Mouse (Mus musculus) spleen, adult 2 months (tissue): ENCODE measurements around the gene Dolpp1. TPM values are rescaled to one million over a fixed set of nuclear protein-coding genes. Genes with fewer than 3 reads are reported as not detected.
"Not testable (repeated sequence)": the region's sequence is repeated elsewhere in the genome, so short reads cannot be mapped to it uniquely, and the experiment has no call there.

Experiments used
- DNase-seq, 2 experiments: peaks; one replicate each; pipeline versions ENCODE4 v3.0.0 to v3.0.0-alpha.2; 2012 to 2021; ENCODE audit warnings: low spot score in 2 of 2, low read depth in 1 of 2
- H3K27ac ChIP-seq: fragments of 200-500 bp; 2 replicates; pipeline ENCODE4 v1.5.1; 2012; ENCODE audit warnings: low read length, inconsistent platforms; ENCODE audit not compliant: insufficient read depth
- H3K27me3 ChIP-seq: fragments of 200-500 bp; 2 replicates; pipeline ENCODE4 v1.6.1; 2012; ENCODE audit warnings: mild to moderate bottlenecking, moderate library complexity, low read length, inconsistent platforms; ENCODE audit not compliant: control insufficient read depth, insufficient read depth
- H3K36me3 ChIP-seq: fragments of 200-500 bp; 2 replicates; pipeline ENCODE4 v1.6.1; 2012; ENCODE audit warnings: mild to moderate bottlenecking, low read length, inconsistent platforms; ENCODE audit not compliant: control insufficient read depth, insufficient read depth
- H3K4me1 ChIP-seq: fragments of 200-500 bp; 2 replicates; pipeline ENCODE4 v1.6.1; 2011; ENCODE audit warnings: inconsistent platforms; ENCODE audit not compliant: control insufficient read depth, insufficient read depth, insufficient read length
- H3K4me3 ChIP-seq: fragments of 200-500 bp; 2 replicates; pipeline ENCODE4 v1.5.1; 2011; ENCODE audit warnings: mild to moderate bottlenecking, inconsistent platforms; ENCODE audit not compliant: insufficient read depth, insufficient read length; ENCODE audit errors: extremely low read depth
- CTCF ChIP-seq: fragments of 200-500 bp; IDR thresholded peaks from 2 replicates; pipeline ENCODE4 v1.5.1; 2011; ENCODE audit warnings: mild to moderate bottlenecking, inconsistent platforms; ENCODE audit not compliant: insufficient read depth, insufficient read length, insufficient replicate concordance; ENCODE audit errors: extremely low read depth
- POLR2A ChIP-seq: fragments of 200-500 bp; IDR thresholded peaks from 2 replicates; pipeline ENCODE4 v1.6.1; 2011; ENCODE audit warnings: low read depth, low read length, inconsistent platforms
- WGBS: fragments of 180-500 bp; shearing (Covaris S2); methylation state at CpG from one replicate; pipeline ENCODE4 v1.1.7; 2018; 5-methylcytosine and 5-hydroxymethylcytosine counted together
- polyA plus RNA-seq: library from polyadenylated mRNA; depleted of rRNA; stranded (reverse); fragments of >200 nt; gene quantifications from 2 replicates; pipeline ENCODE4 v1.2.3, GENCODE M21; 2012

Gene Dolpp1
- polyA plus RNA-seq, 1 experiment = 31.9 TPM

GRCm38 (mm10) chr2:30415936-30416648 is 24.0 kb downstream of the Dolpp1 start, which contains the start of gene Ptpa:
TSS of gene Ptpa (plus strand) at chr2:30416039.
- TF ChIP-seq POLR2A (peak; percentile 96), CTCF (no peak)
- H3K27ac ChIP-seq = peak within 1 kb of the TSS; percentile 77
- no peaks in the 10 kb centered on the region for H3K27me3 ChIP-seq
- no peaks in the 10 kb centered on the region; the same call in 1 of the 2 replicates for H3K4me1 ChIP-seq
- peak within 1 kb of the TSS; percentile 83 for H3K4me3 ChIP-seq
- peak; percentile 79 to 90 for DNase-seq
- no peaks in the 10 kb centered on the region for H3K36me3 ChIP-seq
- WGBS = 1% methylated on average over 67 of the region's 67 CpGs

- Histone ChIP-seq H3K27ac (peak overlapping the region; percentile 77), H3K4me1 (no peaks in the 10 kb centered on the region; the same call in 1 of the 2 replicates), H3K4me3 (peak overlapping the region; percentile 83), H3K36me3 (no peaks in the 10 kb centered on the region), H3K27me3 (no peaks in the 10 kb centered on the region)
- WGBS = 0% methylated on average over 7 of the region's 7 CpGs
- TF ChIP-seq POLR2A (no peak), CTCF (no peak)
- no peak for DNase-seq
Measured at GRCm38 (mm10) chr2:30416649-30416965, 24.6 kb downstream of the Dolpp1 start.

- H3K4me3 ChIP-seq, DNase-seq, H3K27ac ChIP-seq, H3K27me3 ChIP-seq, H3K36me3 ChIP-seq, H3K4me1 ChIP-seq: not testable (repeated sequence)
- WGBS = 44% methylated on average over 6 of the region's 6 CpGs
Measured at GRCm38 (mm10) chr2:30417154-30417553, 25.1 kb downstream of the Dolpp1 start.

- TF ChIP-seq CTCF (no peak), POLR2A (no peak)
- Histone ChIP-seq H3K36me3 (no peaks in the 10 kb centered on the region), H3K4me3 (no peak overlapping the region), H3K4me1 (no peaks in the 10 kb centered on the region; the same call in 1 of the 2 replicates), H3K27me3 (no peaks in the 10 kb centered on the region), H3K27ac (peak overlapping the region; percentile 38; the same call in 1 of the 2 replicates)
- no peak for DNase-seq
- WGBS = 70% methylated on average over 5 of the region's 5 CpGs
Measured at GRCm38 (mm10) chr2:30417595-30418165, 25.6 kb downstream of the Dolpp1 start.

- Histone ChIP-seq H3K4me3 (no peak overlapping the region), H3K27ac (no peak overlapping the region)
- WGBS = 86% methylated on average over 6 of the region's 6 CpGs
Measured at GRCm38 (mm10) chr2:30418259-30418658, 26.2 kb downstream of the Dolpp1 start.

GRCm38 (mm10) chr2:30419112-30419511 is 27.1 kb downstream of the Dolpp1 start:
- Histone ChIP-seq H3K27me3 (no peaks in the 10 kb centered on the region), H3K4me3 (no peak overlapping the region), H3K27ac (no peak overlapping the region), H3K36me3 (no peaks in the 10 kb centered on the region; the same call in 1 of the 2 replicates), H3K4me1 (no peaks in the 10 kb centered on the region; the same call in 1 of the 2 replicates)
- WGBS = 80% methylated on average over 10 of the region's 10 CpGs
- DNase-seq = no peak
- TF ChIP-seq POLR2A (no peak), CTCF (no peak)

More at GRCm38 (mm10) chr2:30418259-30418658, 26.2 kb downstream of the Dolpp1 start:
- DNase-seq = no peak
- H3K4me1 ChIP-seq = no peaks in the 10 kb centered on the region; the same call in 1 of the 2 replicates
- H3K27me3 ChIP-seq = no peaks in the 10 kb centered on the region
- TF ChIP-seq POLR2A (no peak), CTCF (no peak)
- H3K36me3 ChIP-seq = no peaks in the 10 kb centered on the region; the same call in 1 of the 2 replicates

GRCm38 (mm10) chr2:30421432-30421831 is 29.4 kb downstream of the Dolpp1 start:
- Histone ChIP-seq H3K4me3 (no peak overlapping the region), H3K27ac (no peak overlapping the region), H3K4me1 (no peaks in the 10 kb centered on the region), H3K27me3 (no peaks in the 10 kb centered on the region), H3K36me3 (peaks cover 2% of the 10 kb centered on the region)
- 66% methylated on average over 4 of the region's 4 CpGs for WGBS
- TF ChIP-seq CTCF (no peak), POLR2A (no peak)
- no peak for DNase-seq
